Mouse (Mus musculus): ENCODE data around the gene Zfp791. TPM values are rescaled to one million over a fixed set of nuclear protein-coding genes. Genes with fewer than 3 reads are reported as not detected.

The Zfp791 gene
- total RNA-seq, 1 experiment, result 1.0 TPM

DNA sequence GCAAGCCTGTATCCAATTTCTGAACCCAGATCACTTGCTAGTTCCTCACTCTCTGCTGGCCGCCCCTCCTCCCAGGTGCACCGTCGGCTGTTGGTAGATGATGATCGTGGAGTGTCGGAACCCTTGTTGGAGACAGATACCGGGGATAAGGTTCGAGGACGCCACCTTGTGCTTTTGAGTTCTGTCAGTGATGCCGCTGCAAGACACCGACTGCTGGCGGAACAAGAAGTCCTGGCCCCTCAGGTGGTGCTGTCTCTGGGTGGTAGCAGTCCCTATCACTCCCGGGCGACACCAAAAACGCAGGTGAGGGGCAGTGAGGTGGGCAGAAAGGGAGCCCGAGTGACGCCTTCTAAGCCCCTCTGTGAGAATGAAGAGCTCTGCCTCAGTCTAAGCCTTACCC, 26.7 kb downstream of the Zfp791 start:
- in situ Hi-C loops (cut with MboI; ENCODE audit: low sequenced_read_pairs in 2 of 2, unreplicated experiment in 2 of 2), result no loop called here
- no peak for DNase-seq (ENCODE audit: low read depth, low spot score)
- Histone ChIP-seq H3K9me3 (ENCODE audit: control insufficient read depth, insufficient read depth, low read depth, low read length) (no peaks in the 10 kb centered on the region), H3K4me3 (ENCODE audit: insufficient read depth in 1 of 2, low read depth in 1 of 2, low read length in 2 of 2, poor library complexity in 1 of 2, severe bottlenecking in 1 of 2) (0 out of 4 replicates have a peak overlapping the region, but pooled peaks of 1 of the 2 experiments have one; percentile 5), H3K4me1 (ENCODE audit: control insufficient read depth in 2 of 2, insufficient read depth in 2 of 2, low read length in 2 of 2, poor library complexity in 1 of 2) (peaks cover 0 to 8% of the 10 kb centered on the region in 2 experiments; a peak in 1 of 4 replicates), H3K27ac (ENCODE audit: insufficient read depth, low read depth, low read length, poor library complexity, severe bottlenecking) (no peak overlapping the region), H3K9ac (ENCODE audit: insufficient read depth, low read depth, low read length, poor library complexity, severe bottlenecking) (no peak overlapping the region), H3K36me3 (ENCODE audit: control insufficient read depth, insufficient read depth, low read length, poor library complexity, severe bottlenecking) (peaks cover 15% of the 10 kb centered on the region; the same call in 1 of the 2 replicates)
- TF ChIP-seq ZNF384 (IDR thresholded peaks at IDR 0.05; ENCODE audit: low read depth, low read length) (no peak), HCFC1 (IDR thresholded peaks at IDR 0.05; ENCODE audit: borderline replicate concordance, insufficient read depth, low read length) (no peak), ZC3H11A (IDR thresholded peaks at IDR 0.05; ENCODE audit: borderline replicate concordance, low read depth, low read length) (no peak), MAFK (IDR thresholded peaks at IDR 0.05; ENCODE audit: insufficient read depth, low read depth, low read length) (no peak), CHD2 (IDR thresholded peaks at IDR 0.05; ENCODE audit: low read depth, low read length) (no peak)

DNA sequence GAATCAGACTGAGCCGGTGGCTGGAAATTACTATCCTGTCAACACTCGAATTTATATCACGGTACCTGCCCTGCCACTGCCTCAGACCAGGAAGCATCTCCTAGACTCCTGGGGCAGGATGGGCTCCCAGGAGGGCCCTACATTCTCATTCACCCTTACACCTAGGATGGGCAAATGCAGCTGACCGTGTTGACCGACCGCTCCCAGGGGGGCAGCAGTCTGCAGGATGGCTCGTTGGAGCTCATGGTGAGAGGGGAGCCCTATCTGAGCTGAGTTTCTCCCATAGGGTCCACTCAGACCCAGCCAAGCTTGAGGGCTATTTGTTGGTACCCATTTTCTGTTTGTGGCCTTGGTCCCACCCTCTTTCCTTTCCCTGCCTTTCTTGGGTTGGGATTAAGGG, 27.3 kb downstream of the Zfp791 start:
- Histone ChIP-seq H3K27ac (ENCODE audit: insufficient read depth, low read depth, low read length, poor library complexity, severe bottlenecking) (no peak overlapping the region; the same call in 1 of the 2 replicates), H3K4me1 (ENCODE audit: control insufficient read depth in 2 of 2, insufficient read depth in 2 of 2, low read length in 2 of 2, poor library complexity in 1 of 2) (peaks cover 0 to 12% of the 10 kb centered on the region in 2 experiments; a peak in 1 of 4 replicates), H3K4me3 (ENCODE audit: insufficient read depth in 1 of 2, low read depth in 1 of 2, low read length in 2 of 2, poor library complexity in 1 of 2, severe bottlenecking in 1 of 2) (no peak overlapping the region), H3K9me3 (ENCODE audit: control insufficient read depth, insufficient read depth, low read depth, low read length) (no peaks in the 10 kb centered on the region), H3K9ac (ENCODE audit: insufficient read depth, low read depth, low read length, poor library complexity, severe bottlenecking) (no peak overlapping the region), H3K36me3 (ENCODE audit: control insufficient read depth, insufficient read depth, low read length, poor library complexity, severe bottlenecking) (peaks cover 15% of the 10 kb centered on the region; the same call in 1 of the 2 replicates)
- TF ChIP-seq HCFC1 (IDR thresholded peaks at IDR 0.05; ENCODE audit: borderline replicate concordance, insufficient read depth, low read length), result no peak
- no peak for TF ChIP-seq ZC3H11A (IDR thresholded peaks at IDR 0.05; ENCODE audit: borderline replicate concordance, low read depth, low read length)
- no peak for TF ChIP-seq CHD2 (IDR thresholded peaks at IDR 0.05; ENCODE audit: low read depth, low read length)
- no peak for DNase-seq (ENCODE audit: low read depth, low spot score)
- in situ Hi-C loops (cut with MboI; ENCODE audit: low sequenced_read_pairs in 2 of 2, unreplicated experiment in 2 of 2), result no loop called here

DNA sequence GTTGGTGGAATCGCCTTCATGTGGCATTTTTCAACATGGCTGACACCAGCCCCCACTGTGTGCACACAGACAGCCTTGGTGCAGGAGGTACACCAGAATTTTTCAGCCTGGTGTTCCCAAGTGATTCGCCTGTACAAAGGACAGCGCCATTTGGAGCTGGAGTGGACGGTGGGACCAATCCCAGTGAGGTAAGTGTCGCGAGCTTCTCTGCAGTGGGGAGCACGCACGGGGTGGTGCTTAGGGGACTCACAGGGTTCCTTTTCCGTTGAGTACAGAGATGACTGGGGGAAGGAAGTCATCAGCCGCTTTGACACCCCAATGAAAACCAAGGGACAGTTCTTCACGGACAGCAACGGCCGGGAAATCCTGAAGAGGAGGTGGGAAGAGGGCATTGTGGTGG, 27.8 kb downstream of the Zfp791 start:
- Histone ChIP-seq H3K9ac (ENCODE audit: insufficient read depth, low read depth, low read length, poor library complexity, severe bottlenecking) (no peak overlapping the region), H3K4me3 (ENCODE audit: insufficient read depth in 1 of 2, low read depth in 1 of 2, low read length in 2 of 2, poor library complexity in 1 of 2, severe bottlenecking in 1 of 2) (no peak overlapping the region), H3K4me1 (ENCODE audit: control insufficient read depth in 2 of 2, insufficient read depth in 2 of 2, low read length in 2 of 2, poor library complexity in 1 of 2) (peaks cover 0 to 12% of the 10 kb centered on the region in 2 experiments; a peak in 1 of 4 replicates), H3K9me3 (ENCODE audit: control insufficient read depth, insufficient read depth, low read depth, low read length) (no peaks in the 10 kb centered on the region), H3K27ac (ENCODE audit: insufficient read depth, low read depth, low read length, poor library complexity, severe bottlenecking) (no peak overlapping the region), H3K36me3 (ENCODE audit: control insufficient read depth, insufficient read depth, low read length, poor library complexity, severe bottlenecking) (peaks cover 15% of the 10 kb centered on the region; the same call in 1 of the 2 replicates)
- in situ Hi-C loops (cut with MboI; ENCODE audit: low sequenced_read_pairs in 2 of 2, unreplicated experiment in 2 of 2), result no loop called here
- TF ChIP-seq ZNF384 (IDR thresholded peaks at IDR 0.05; ENCODE audit: low read depth, low read length) (no peak), MAFK (IDR thresholded peaks at IDR 0.05; ENCODE audit: insufficient read depth, low read depth, low read length) (no peak), HCFC1 (IDR thresholded peaks at IDR 0.05; ENCODE audit: borderline replicate concordance, insufficient read depth, low read length) (no peak), ZC3H11A (IDR thresholded peaks at IDR 0.05; ENCODE audit: borderline replicate concordance, low read depth, low read length) (no peak), CHD2 (IDR thresholded peaks at IDR 0.05; ENCODE audit: low read depth, low read length) (no peak)
- no peak for DNase-seq (ENCODE audit: low read depth, low spot score)

DNA sequence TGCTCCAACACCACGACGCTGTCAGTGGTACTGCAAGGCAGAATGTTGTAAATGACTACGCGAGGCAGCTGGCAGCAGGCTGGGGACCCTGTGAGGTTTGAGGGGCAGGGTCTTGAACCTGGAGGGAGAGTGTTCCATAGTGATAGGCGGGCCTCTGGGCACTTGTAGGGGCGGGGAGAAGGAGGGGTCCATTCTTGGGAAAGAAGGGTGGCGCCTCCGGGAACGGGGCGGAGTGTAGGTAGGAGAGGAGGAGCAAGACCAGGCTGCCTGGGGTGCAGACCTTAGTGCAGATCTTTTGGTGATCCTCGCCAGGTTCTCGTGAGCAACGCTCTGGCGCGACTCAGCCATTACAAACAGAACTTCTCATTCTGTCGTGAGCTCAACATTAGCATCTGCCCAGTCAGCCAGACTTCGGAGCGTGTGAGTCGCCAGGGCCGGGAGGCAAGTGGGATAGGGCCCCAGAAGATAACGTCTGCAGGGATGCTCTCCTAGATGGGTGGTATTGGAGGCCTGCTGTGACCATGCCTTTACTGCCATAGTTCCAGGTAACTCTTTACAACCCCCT, 31.3 kb downstream of the Zfp791 start:
- Histone ChIP-seq H3K4me1 (ENCODE audit: control insufficient read depth in 2 of 2, insufficient read depth in 2 of 2, low read length in 2 of 2, poor library complexity in 1 of 2) (peaks cover 0 to 12% of the 10 kb centered on the region in 2 experiments; a peak in 1 of 4 replicates), H3K4me3 (ENCODE audit: insufficient read depth in 1 of 2, low read depth in 1 of 2, low read length in 2 of 2, poor library complexity in 1 of 2, severe bottlenecking in 1 of 2) (peak overlapping the region in 1 of 2 experiments; percentile 39; a peak in 1 of 4 replicates), H3K27ac (ENCODE audit: insufficient read depth, low read depth, low read length, poor library complexity, severe bottlenecking) (no peak overlapping the region), H3K9me3 (ENCODE audit: control insufficient read depth, insufficient read depth, low read depth, low read length) (no peaks in the 10 kb centered on the region), H3K9ac (ENCODE audit: insufficient read depth, low read depth, low read length, poor library complexity, severe bottlenecking) (no peak overlapping the region), H3K36me3 (ENCODE audit: control insufficient read depth, insufficient read depth, low read length, poor library complexity, severe bottlenecking) (peaks cover 15% of the 10 kb centered on the region; the same call in 1 of the 2 replicates)
- in situ Hi-C loops (cut with MboI; ENCODE audit: low sequenced_read_pairs in 2 of 2, unreplicated experiment in 2 of 2), result no loop called here
- peak; percentile 75 for DNase-seq (ENCODE audit: low read depth, low spot score)
- TF ChIP-seq HCFC1 (IDR thresholded peaks at IDR 0.05; ENCODE audit: borderline replicate concordance, insufficient read depth, low read length), result no peak
- TF ChIP-seq MAFK (IDR thresholded peaks at IDR 0.05; ENCODE audit: insufficient read depth, low read depth, low read length), result no peak
- TF ChIP-seq ZNF384 (IDR thresholded peaks at IDR 0.05; ENCODE audit: low read depth, low read length), result no peak
- TF ChIP-seq CHD2 (IDR thresholded peaks at IDR 0.05; ENCODE audit: low read depth, low read length), result no peak
- no peak for TF ChIP-seq ZC3H11A (IDR thresholded peaks at IDR 0.05; ENCODE audit: borderline replicate concordance, low read depth, low read length)
